Mouse (Mus musculus) MEL (cell line): Measurements from ENCODE around the gene Ubr1. TPM values are rescaled to one million over a fixed set of nuclear protein-coding genes. Genes with fewer than 3 reads are reported as not detected.

ENCODE experiments used
- DNase-seq: peaks from one replicate; pipeline ENCODE4 v3.0.0; 2011; ENCODE audit warnings: low read depth, low spot score
- H3K27ac ChIP-seq: 2 replicates; pipeline ENCODE4 v1.5.1; 2012; ENCODE audit warnings: low read depth, mild to moderate bottlenecking, control low read depth, low read length, moderate library complexity; ENCODE audit not compliant: control insufficient read depth
- H3K27me3 ChIP-seq, 2 experiments: fragments of 150-350 bp in 1 of 2; sonication (generic) in 1 of 2; 2 replicates each; pipeline ENCODE4 v1.6.1; 2012; ENCODE audit warnings: low read length in 2 of 2, mild to moderate bottlenecking in 2 of 2, improper control_type of control experiment in 1 of 2, moderate library complexity in 1 of 2; ENCODE audit not compliant: insufficient read depth in 2 of 2, control insufficient read depth in 1 of 2
- H3K36me3 ChIP-seq, 2 experiments: 2 replicates each; pipeline ENCODE4 v1.6.1; 2012 to 2014; ENCODE audit warnings: low read length in 2 of 2, improper control_type of control experiment in 1 of 2, inconsistent platforms in 1 of 2, mild to moderate bottlenecking in 1 of 2; ENCODE audit not compliant: insufficient read depth in 2 of 2, control insufficient read depth in 1 of 2
- H3K4me1 ChIP-seq, 2 experiments: fragments of 150-350 bp in 1 of 2; sonication (generic) in 1 of 2; 2 replicates each; pipeline ENCODE4 v1.6.1; 2012; ENCODE audit warnings: low read length in 2 of 2, improper control_type of control experiment in 1 of 2, mild to moderate bottlenecking in 1 of 2; ENCODE audit not compliant: insufficient read depth in 2 of 2, control insufficient read depth in 1 of 2
- H3K4me3 ChIP-seq, 2 experiments: fragments of 150-350 bp in 1 of 2; sonication (generic) in 1 of 2; 2 replicates each; pipeline ENCODE4 v1.5.1; 2012; ENCODE audit warnings: low read depth in 2 of 2, low read length in 2 of 2, mild to moderate bottlenecking in 2 of 2, moderate library complexity in 2 of 2, control low read depth in 1 of 2, improper control_type of control experiment in 1 of 2; ENCODE audit not compliant: control insufficient read depth in 1 of 2, insufficient read depth in 1 of 2
- H3K79me2 ChIP-seq: 2 replicates; pipeline ENCODE4 v1.6.1; 2012; ENCODE audit warnings: mild to moderate bottlenecking, low read length, moderate library complexity; ENCODE audit not compliant: control insufficient read depth, poor library complexity, insufficient read depth
- H3K9ac ChIP-seq: 2 replicates; pipeline ENCODE4 v1.6.1; 2012; ENCODE audit warnings: low read depth, mild to moderate bottlenecking, control low read depth, low read length, moderate library complexity; ENCODE audit not compliant: control insufficient read depth, poor library complexity, severe bottlenecking
- H3K9me3 ChIP-seq: fragments of 150-350 bp; sonication (generic); replicated peaks from 2 replicates; pipeline ENCODE4 v1.6.1; 2012; ENCODE audit warnings: mild to moderate bottlenecking, low read length, improper control_type of control experiment, moderate library complexity; ENCODE audit not compliant: insufficient read depth
- BHLHE40 ChIP-seq: IDR thresholded peaks from 2 replicates; pipeline ENCODE4 v1.6.1; 2012; ENCODE audit warnings: low read depth, mild to moderate bottlenecking, inconsistent platforms, low read length, improper control_type of control experiment, borderline replicate concordance
- CHD2 ChIP-seq: IDR thresholded peaks from 2 replicates; pipeline ENCODE4 v1.6.1; 2011; ENCODE audit warnings: low read length, improper control_type of control experiment
- CTCF ChIP-seq, 3 experiments: IDR thresholded peaks in 2 of 3; conservative IDR thresholded peaks in 1 of 3; 2 replicates each; pipeline ENCODE4 v1.5.1; 2011 to 2012; ENCODE audit warnings: low read length in 3 of 3, low read depth in 2 of 3, mild to moderate bottlenecking in 2 of 3, improper control_type of control experiment in 1 of 3, inconsistent platforms in 1 of 3, mixed read lengths in 1 of 3, moderate library complexity in 1 of 3; ENCODE audit not compliant: control insufficient read depth in 1 of 3, insufficient read depth in 1 of 3, poor library complexity in 1 of 3, severe bottlenecking in 1 of 3
- ELF1 ChIP-seq: IDR thresholded peaks from 2 replicates; pipeline ENCODE4 v1.6.1; 2014; ENCODE audit warnings: low read depth, mild to moderate bottlenecking, inconsistent platforms, low read length, improper control_type of control experiment, moderate library complexity
- EP300 ChIP-seq, 2 experiments: IDR thresholded peaks; 2 replicates each; pipeline ENCODE4 v1.6.1; 2011; ENCODE audit warnings: improper control_type of control experiment in 2 of 2, low read length in 2 of 2, low read depth in 1 of 2, mild to moderate bottlenecking in 1 of 2
- ETS1 ChIP-seq: IDR thresholded peaks from 2 replicates; pipeline ENCODE4 v1.6.1; 2012; ENCODE audit warnings: low read depth, mild to moderate bottlenecking, inconsistent platforms, low read length, improper control_type of control experiment, moderate library complexity
- HCFC1 ChIP-seq: IDR thresholded peaks from 2 replicates; pipeline ENCODE4 v1.6.1; 2012; ENCODE audit warnings: low read depth, mild to moderate bottlenecking, inconsistent platforms, low read length, improper control_type of control experiment, moderate library complexity
- JUND ChIP-seq: IDR thresholded peaks from 2 replicates; pipeline ENCODE4 v1.6.1; 2011; ENCODE audit warnings: low read depth, mild to moderate bottlenecking, improper control_type of control experiment, low read length
- KAT2A ChIP-seq: conservative IDR thresholded peaks from 2 replicates; pipeline ENCODE4 v1.6.1; 2012; ENCODE audit warnings: low read depth, low read length, improper control_type of control experiment, inconsistent platforms
- MXI1 ChIP-seq: IDR thresholded peaks from 2 replicates; pipeline ENCODE4 v1.6.1; 2011; ENCODE audit warnings: mild to moderate bottlenecking, low read depth, low read length, improper control_type of control experiment
- MYB ChIP-seq: IDR thresholded peaks from 2 replicates; pipeline ENCODE4 v1.6.1; 2011; ENCODE audit warnings: mild to moderate bottlenecking, low read depth, low read length, improper control_type of control experiment
- NELFE ChIP-seq: IDR thresholded peaks from 2 replicates; pipeline ENCODE4 v1.6.1; 2011; ENCODE audit warnings: low read depth, low read length, improper control_type of control experiment
- POLR2A ChIP-seq, 2 experiments: IDR thresholded peaks; 2 replicates each; pipeline ENCODE4 v1.6.1; 2011 to 2012; ENCODE audit warnings: low read length in 2 of 2, mild to moderate bottlenecking in 2 of 2, control low read depth in 1 of 2, improper control_type of control experiment in 1 of 2, low read depth in 1 of 2, moderate library complexity in 1 of 2; ENCODE audit not compliant: control insufficient read depth in 1 of 2, insufficient read depth in 1 of 2, poor library complexity in 1 of 2
- POLR2AphosphoS2 ChIP-seq: IDR thresholded peaks from 2 replicates; pipeline ENCODE4 v1.6.1; 2011; ENCODE audit warnings: low read length, improper control_type of control experiment
- POLR2AphosphoS5 ChIP-seq: IDR thresholded peaks from 2 replicates; pipeline ENCODE4 v1.6.1; 2012; ENCODE audit warnings: low read depth, borderline replicate concordance, mild to moderate bottlenecking, inconsistent platforms, low read length, moderate library complexity, mixed read lengths
- SIN3A ChIP-seq: IDR thresholded peaks from 2 replicates; pipeline ENCODE4 v1.6.1; 2012; ENCODE audit warnings: low read length, improper control_type of control experiment, inconsistent platforms
- SMC3 ChIP-seq: IDR thresholded peaks from 2 replicates; pipeline ENCODE4 v1.6.1; 2011; ENCODE audit warnings: low read depth, low read length, improper control_type of control experiment
- TBP ChIP-seq: IDR thresholded peaks from 2 replicates; pipeline ENCODE4 v1.8.0; 2011; ENCODE audit warnings: low read depth, low read length, improper control_type of control experiment
- USF2 ChIP-seq, 2 experiments: IDR thresholded peaks; 2 replicates each; pipeline ENCODE4 v1.6.1; 2011 to 2012; ENCODE audit warnings: improper control_type of control experiment in 2 of 2, low read length in 2 of 2, borderline replicate concordance in 1 of 2, inconsistent platforms in 1 of 2, low read depth in 1 of 2, mild to moderate bottlenecking in 1 of 2; ENCODE audit not compliant: insufficient read depth in 1 of 2
- ZC3H11A ChIP-seq: IDR thresholded peaks from 2 replicates; pipeline ENCODE4 v1.6.1; 2012; ENCODE audit warnings: low read depth, mild to moderate bottlenecking, inconsistent platforms, low read length, improper control_type of control experiment
- ZKSCAN1 ChIP-seq: IDR thresholded peaks from 2 replicates; pipeline ENCODE4 v1.6.1; 2012; ENCODE audit warnings: low read depth, mild to moderate bottlenecking, inconsistent platforms, low read length, improper control_type of control experiment, moderate library complexity
- ZNF384 ChIP-seq: IDR thresholded peaks from 2 replicates; pipeline ENCODE4 v1.6.1; 2012; ENCODE audit warnings: low read depth, mild to moderate bottlenecking, inconsistent platforms, low read length, improper control_type of control experiment
- polyA plus RNA-seq, 2 experiments: library from polyadenylated mRNA; stranded (reverse) in 1 of 2; unstranded in 1 of 2; fragments of >175 nt in 1 of 2; fragments of >200 nt in 1 of 2; gene quantifications; 2 replicates each; pipeline versions ENCODE4 v1.2.1 to v1.2.4; 2012; ENCODE audit warnings: low replicate concordance in 2 of 2, low read depth in 1 of 2; ENCODE audit not compliant: insufficient read length in 2 of 2, insufficient read depth in 1 of 2, missing spikeins in 1 of 2
- total RNA-seq: library from RNA; depleted of rRNA; stranded (reverse); fragments of 300-350 nt; gene quantifications from 2 replicates; pipeline ENCODE4 v1.2.3, GENCODE M21; 2012

Ubr1 gene
- total and polyA plus RNA-seq, 3 experiments: 12.8 to 27.8 TPM; not detected in 1

DNA sequence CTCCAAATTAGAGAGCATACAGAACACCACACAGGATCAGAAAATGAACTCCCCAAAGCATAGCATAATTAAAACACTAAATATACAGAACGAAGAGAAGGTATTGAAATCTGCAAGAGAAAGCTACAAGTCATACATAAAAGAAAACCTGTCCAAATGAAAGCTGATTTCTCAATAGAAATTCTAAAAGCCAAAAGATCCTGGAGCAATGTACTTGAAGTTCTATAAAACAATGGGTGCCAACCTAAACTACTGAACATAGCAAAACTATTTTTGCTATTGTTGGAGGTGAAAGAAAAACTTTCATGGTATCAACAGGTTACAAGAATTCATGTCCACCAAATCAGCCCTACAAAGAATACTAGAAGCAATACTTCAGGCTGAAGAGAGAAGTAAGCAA is 129.3 kb downstream of the Ubr1 start:
- no peak for DNase-seq
- Histone ChIP-seq H3K27ac (no peak overlapping the region), H3K9ac (no peak overlapping the region), H3K4me1 (peaks cover 4 to 7% of the 10 kb centered on the region in 2 experiments), H3K27me3 (no peaks in the 10 kb centered on the region), H3K9me3 (no peaks in the 10 kb centered on the region), H3K79me2 (no peaks in the 10 kb centered on the region; the same call in 1 of the 2 replicates), H3K4me3 (no peak overlapping the region), H3K36me3 (peaks cover 0 to 18% of the 10 kb centered on the region in 2 experiments; a peak in 2 of 4 replicates)
- TF ChIP-seq KAT2A (no peak), EP300 (IDR thresholded peaks at IDR 0.05; ENCODE audit: low read depth in 1 of 2, low read length in 2 of 2) (no peak), ZKSCAN1 (no peak), BHLHE40 (no peak), CTCF (IDR thresholded peaks at IDR 0.05 in 2 of 3, conservative IDR thresholded peaks at IDR 0.05 in 1 of 3; ENCODE audit: control insufficient read depth in 1 of 3, insufficient read depth in 1 of 3, low read depth in 2 of 3, low read length in 3 of 3, poor library complexity in 1 of 3, severe bottlenecking in 1 of 3) (no peak), ELF1 (no peak)

DNA sequence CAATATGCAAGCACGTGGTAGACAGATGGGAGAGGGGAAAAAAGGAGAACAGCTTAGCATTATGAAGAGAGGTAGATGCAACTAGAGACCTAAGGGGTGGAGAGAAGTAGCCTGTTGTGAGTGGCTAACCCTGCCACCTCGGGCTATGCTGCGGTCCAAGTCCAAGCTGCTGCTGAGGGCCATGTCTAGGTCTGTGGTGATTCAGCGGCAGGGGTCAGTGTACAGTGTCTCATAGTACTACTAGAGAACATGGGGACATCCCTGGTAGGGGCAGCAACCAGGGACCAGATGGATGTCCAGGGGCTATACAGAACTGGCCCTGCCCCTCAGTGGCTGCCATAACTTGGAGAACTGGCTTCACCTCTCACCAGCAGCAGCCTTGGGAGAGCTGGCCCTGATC is 135.3 kb downstream of the Ubr1 start:
- Histone ChIP-seq H3K27ac (no peak overlapping the region), H3K9ac (no peak overlapping the region), H3K27me3 (no peaks in the 10 kb centered on the region), H3K4me3 (no peak overlapping the region), H3K36me3 (no peaks in the 10 kb centered on the region), H3K4me1 (no peaks in the 10 kb centered on the region), H3K9me3 (no peaks in the 10 kb centered on the region), H3K79me2 (peaks cover 3% of the 10 kb centered on the region; the same call in 1 of the 2 replicates)
- no peak for DNase-seq
- TF ChIP-seq ZNF384: no peak
- no peak for TF ChIP-seq JUND
- no peak for TF ChIP-seq MYB
- TF ChIP-seq CHD2: no peak
- TF ChIP-seq POLR2AphosphoS5: no peak
- TF ChIP-seq NELFE: no peak
- TF ChIP-seq SIN3A: no peak
- no peak for TF ChIP-seq ETS1
- TF ChIP-seq POLR2AphosphoS2: no peak
- no peak for TF ChIP-seq BHLHE40
- TF ChIP-seq USF2 (IDR thresholded peaks at IDR 0.05; ENCODE audit: borderline replicate concordance in 1 of 2, insufficient read depth in 1 of 2, low read depth in 1 of 2, low read length in 2 of 2): no peak
- TF ChIP-seq POLR2A (IDR thresholded peaks at IDR 0.05; ENCODE audit: control insufficient read depth in 1 of 2, insufficient read depth in 1 of 2, low read depth in 1 of 2, low read length in 2 of 2, poor library complexity in 1 of 2): no peak
- no peak for TF ChIP-seq HCFC1
- TF ChIP-seq TBP: no peak
- no peak for TF ChIP-seq MXI1
- no peak for TF ChIP-seq ZC3H11A
- TF ChIP-seq SMC3: no peak
